Mouse (Mus musculus): ENCODE data around the gene Aldh1a2. TPM values are rescaled to one million over a fixed set of nuclear protein-coding genes. Genes with fewer than 3 reads are reported as not detected.

Aldh1a2 gene
- 21.0 and 24.2 TPM in 2 replicates for polyA plus RNA-seq (2015; fragmentation: Nextera tagmentation; extraction: Ambion mirVana)

DNA sequence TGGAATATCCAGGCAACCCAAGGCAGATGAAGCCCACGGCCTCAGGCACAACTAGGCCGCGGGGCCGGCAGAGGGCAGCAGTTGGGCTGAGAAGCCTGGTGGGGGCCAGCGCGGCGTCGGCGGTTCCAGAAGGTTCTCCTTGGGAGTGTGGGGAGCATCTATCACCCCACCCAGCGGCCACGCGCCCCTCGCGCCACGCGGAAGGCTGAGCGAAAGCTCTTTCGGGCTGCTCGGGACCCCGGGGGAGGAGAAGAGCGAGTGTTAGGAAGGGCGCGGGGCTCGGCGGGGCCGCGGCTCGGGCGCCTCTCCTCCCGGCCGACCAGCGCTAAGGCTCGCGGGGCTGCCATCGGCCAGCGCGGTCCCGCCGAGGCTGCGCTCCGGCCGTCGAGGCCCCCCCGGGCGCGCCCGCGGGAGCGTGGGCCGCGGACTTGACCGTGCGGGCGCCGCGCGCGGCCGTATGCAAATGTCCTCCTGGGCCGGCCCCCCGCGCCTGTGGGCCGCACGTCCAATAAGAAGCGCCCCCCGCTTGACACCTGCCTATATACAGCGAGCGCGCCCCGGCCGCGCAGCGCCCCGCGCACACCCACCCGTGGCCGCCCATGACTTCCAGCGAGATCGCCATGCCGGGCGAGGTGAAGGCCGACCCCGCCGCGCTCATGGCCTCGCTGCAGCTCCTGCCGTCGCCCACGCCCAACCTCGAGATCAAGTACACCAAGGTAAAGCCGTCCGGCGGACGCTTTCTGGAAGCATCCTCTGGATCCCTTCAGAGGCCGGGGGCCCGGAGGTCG lies at the start of gene Aldh1a2:
Gene Aldh1a2, plus strand, starts transcription at position 542 of the 788 bp plus-strand sequence.
- Histone ChIP-seq H3K9me3 (no peaks in the 10 kb centered on the region), H3K4me1 (peaks cover 15% of the 10 kb centered on the region), H3K4me3 (peak within 1 kb of the TSS; percentile 40), H3K27ac (no peak within 1 kb of the TSS), H3K4me2 (peak within 1 kb of the TSS; percentile 54), H3K36me3 (replicated peaks) (no peaks in the 10 kb centered on the region), H3K9ac (peak within 1 kb of the TSS; percentile 17; the same call in 1 of the 2 replicates), H3K27me3 (replicated peaks) (peaks cover 60% of the 10 kb centered on the region)
- under 1% methylated on average over 97 of the region's 97 CpGs for WGBS
- ATAC-seq (replicated peaks): peak; percentile 45; the same call in 1 of the 2 replicates

DNA sequence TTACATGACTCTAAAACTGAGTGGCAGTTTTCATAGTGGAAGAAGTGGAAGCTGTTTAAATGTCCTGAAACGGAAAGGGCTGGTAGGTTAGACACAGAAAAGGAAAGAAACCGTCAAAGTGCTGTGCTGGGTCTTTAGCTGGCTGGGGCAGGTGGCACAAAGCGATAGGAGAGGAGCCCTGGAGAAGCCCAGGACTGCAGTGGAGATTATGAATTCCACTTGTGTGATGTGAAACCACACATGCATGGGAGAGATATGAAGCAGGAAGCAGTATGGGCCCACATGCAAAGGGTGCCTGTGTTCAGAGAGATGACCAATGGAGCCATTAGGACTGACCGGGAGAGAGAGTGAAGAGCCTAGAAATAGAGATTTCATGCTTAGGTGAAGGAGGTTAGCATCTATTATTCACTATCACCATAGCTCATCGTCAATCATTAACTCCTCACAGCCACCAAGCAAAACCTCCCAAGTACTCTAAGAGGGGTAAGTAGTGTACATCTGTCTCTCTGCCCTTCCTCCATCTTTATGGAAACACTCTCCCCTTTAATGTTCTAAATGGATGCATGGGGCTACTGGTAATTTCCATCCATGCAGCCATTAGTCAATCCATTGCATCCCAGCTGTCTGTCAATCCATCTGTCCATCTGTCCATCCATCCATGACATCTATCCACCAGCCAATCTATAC lies 49.4 kb upstream of the Aldh1a2 start:
- H3K27me3 ChIP-seq (replicated peaks): no peaks in the 10 kb centered on the region
- no peaks in the 10 kb centered on the region for H3K36me3 ChIP-seq (replicated peaks)
- WGBS: 96% methylated on average over 5 of the region's 5 CpGs
- ATAC-seq (replicated peaks): no peak
- H3K4me2 ChIP-seq: no peak overlapping the region
- H3K9ac ChIP-seq: no peak overlapping the region
- peaks cover 10% of the 10 kb centered on the region for H3K4me1 ChIP-seq
- no peaks in the 10 kb centered on the region for H3K9me3 ChIP-seq
- no peak overlapping the region for H3K4me3 ChIP-seq
- H3K27ac ChIP-seq: no peak overlapping the region

DNA sequence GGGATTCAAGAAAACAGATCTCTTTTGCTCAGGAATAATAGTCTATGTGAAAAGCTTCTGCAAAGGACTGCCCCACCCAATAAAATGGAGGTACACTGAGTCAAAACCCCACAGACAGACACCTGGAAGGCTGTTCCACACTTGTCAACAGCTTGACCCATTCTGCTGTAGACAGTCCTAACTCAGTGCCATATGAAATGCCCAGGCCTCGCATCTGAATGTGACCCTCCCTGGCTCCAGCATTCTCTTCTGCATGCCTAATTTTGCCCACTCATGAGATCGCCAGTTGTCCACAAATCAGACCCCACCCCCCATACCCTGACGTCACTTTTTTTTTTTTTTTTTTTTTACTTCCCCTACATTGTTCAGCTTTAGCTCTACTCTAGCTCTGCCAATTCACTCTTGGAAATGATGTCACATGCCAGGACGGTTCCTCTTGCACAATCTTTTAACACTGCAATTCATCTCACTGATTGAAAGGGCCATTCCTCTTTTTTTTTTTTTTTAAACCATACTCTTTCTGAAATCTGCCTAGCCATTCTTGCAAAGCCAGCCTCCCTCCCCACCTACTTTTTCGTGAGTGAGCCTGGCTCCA lies 48.6 kb upstream of the Aldh1a2 start:
- no peak for ATAC-seq (replicated peaks)
- Histone ChIP-seq H3K9ac (no peak overlapping the region), H3K36me3 (replicated peaks) (no peaks in the 10 kb centered on the region), H3K9me3 (no peaks in the 10 kb centered on the region), H3K27ac (peak overlapping the region; percentile 4; the same call in 1 of the 2 replicates), H3K27me3 (replicated peaks) (no peaks in the 10 kb centered on the region), H3K4me2 (no peak overlapping the region), H3K4me3 (no peak overlapping the region), H3K4me1 (peaks cover 10% of the 10 kb centered on the region)
- WGBS: 45% methylated on average over 5 of the region's 5 CpGs

DNA sequence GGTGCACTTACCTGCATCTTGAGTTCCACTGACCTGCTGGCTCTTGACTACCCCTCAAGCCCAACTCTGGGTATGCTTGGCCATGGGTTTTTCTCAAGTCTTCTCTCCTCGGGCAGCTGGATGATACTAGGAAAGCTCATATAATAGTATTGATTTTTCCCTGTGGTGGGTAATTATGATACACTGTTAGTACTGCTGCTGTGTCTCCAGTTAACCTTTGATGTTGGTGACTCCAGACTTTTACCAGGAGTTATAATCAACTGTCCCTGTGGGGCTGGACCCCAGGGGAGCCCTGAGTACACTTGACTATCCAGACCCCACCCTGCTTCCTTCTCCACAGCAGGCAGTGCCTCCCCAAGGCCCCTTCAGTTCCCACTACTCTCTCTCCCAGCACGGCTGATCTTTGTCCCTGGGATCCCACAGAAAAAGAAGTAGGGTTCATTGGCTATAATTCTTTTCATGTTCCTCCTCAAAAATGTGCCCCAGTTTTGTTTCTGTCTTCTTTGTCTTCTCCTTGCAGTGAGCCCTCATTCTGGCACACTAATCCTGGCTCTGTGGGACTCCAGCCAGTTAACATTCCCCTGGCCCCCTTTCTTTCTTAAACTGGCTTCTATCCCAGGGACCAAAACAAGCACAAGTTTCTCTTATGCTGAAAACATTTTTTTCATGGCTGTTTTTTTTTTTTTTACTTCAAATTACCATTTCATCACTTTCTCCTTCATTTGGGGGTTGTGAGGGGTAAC lies 47.9 kb upstream of the Aldh1a2 start:
- ATAC-seq (replicated peaks): no peak
- 22% methylated on average over 2 of the region's 2 CpGs for WGBS

DNA sequence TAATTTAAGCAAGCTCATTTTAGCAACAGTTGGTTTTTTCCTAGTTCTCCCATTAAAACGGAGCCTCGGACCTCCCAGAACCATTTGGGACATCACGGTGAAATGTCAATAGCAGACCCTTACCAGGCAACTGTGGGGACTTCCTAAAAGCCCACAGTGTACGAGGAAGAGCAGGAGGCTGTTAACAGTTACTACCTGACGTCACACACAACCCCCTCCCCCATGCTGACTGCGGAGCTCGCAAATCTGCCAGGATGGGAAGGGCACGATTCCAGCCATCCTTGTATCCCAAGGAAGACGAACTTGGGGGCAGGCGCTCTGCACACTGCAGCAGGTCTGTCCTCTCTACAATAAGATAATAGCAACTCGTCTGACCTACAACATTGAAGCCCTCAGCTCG lies 47.1 kb upstream of the Aldh1a2 start, which contains the start of gene Aqp9:
Gene Aqp9, minus strand, starts transcription at position 172 of the 400 bp plus-strand sequence.
- H3K4me3 ChIP-seq: no peak within 1 kb of the TSS
- H3K9ac ChIP-seq: no peak within 1 kb of the TSS
- H3K4me1 ChIP-seq: peaks cover 10% of the 10 kb centered on the region
- no peaks in the 10 kb centered on the region for H3K36me3 ChIP-seq (replicated peaks)
- no peak for ATAC-seq (replicated peaks)
- no peaks in the 10 kb centered on the region for H3K9me3 ChIP-seq
- no peak within 1 kb of the TSS for H3K4me2 ChIP-seq
- peak within 1 kb of the TSS; percentile 4; the same call in 1 of the 2 replicates for H3K27ac ChIP-seq
- whole genome bisulfite sequencing: 41% methylated on average over 12 of the region's 12 CpGs
- H3K27me3 ChIP-seq (replicated peaks): no peaks in the 10 kb centered on the region

More for the DNA sequence above, 47.9 kb upstream of the Aldh1a2 start:
- Histone ChIP-seq H3K27ac (peak overlapping the region; percentile 4; the same call in 1 of the 2 replicates), H3K27me3 (replicated peaks) (no peaks in the 10 kb centered on the region), H3K4me2 (no peak overlapping the region), H3K9me3 (no peaks in the 10 kb centered on the region), H3K9ac (no peak overlapping the region), H3K36me3 (replicated peaks) (no peaks in the 10 kb centered on the region), H3K4me3 (no peak overlapping the region), H3K4me1 (peaks cover 10% of the 10 kb centered on the region)

DNA sequence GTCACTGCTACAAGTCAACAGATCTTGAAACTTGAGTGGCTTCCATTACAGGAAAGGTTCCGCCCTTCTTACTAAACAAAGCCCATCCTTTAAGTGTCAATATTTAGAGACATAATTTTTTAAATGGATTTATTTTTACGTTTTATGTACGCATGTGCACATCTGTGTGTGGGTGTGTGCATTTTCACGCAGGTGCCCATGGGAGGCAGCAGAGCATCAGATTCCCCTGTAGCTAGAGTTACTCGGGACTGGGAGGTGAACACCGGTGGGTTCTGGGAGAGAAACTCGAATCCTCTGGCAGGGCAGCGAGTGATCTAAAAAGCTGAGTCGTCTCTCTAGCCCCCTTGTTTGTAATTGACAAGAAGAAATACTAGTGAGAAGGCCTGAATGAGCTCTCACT lies 42.1 kb upstream of the Aldh1a2 start:
- Histone ChIP-seq H3K36me3 (replicated peaks) (no peaks in the 10 kb centered on the region), H3K4me2 (no peak overlapping the region), H3K9me3 (no peaks in the 10 kb centered on the region), H3K9ac (no peak overlapping the region), H3K4me1 (peaks cover 3% of the 10 kb centered on the region; the same call in 1 of the 2 replicates), H3K4me3 (no peak overlapping the region), H3K27ac (no peak overlapping the region), H3K27me3 (replicated peaks) (no peaks in the 10 kb centered on the region)
- ATAC-seq (replicated peaks): no peak
- 72% methylated on average over 9 of the region's 9 CpGs for WGBS

DNA sequence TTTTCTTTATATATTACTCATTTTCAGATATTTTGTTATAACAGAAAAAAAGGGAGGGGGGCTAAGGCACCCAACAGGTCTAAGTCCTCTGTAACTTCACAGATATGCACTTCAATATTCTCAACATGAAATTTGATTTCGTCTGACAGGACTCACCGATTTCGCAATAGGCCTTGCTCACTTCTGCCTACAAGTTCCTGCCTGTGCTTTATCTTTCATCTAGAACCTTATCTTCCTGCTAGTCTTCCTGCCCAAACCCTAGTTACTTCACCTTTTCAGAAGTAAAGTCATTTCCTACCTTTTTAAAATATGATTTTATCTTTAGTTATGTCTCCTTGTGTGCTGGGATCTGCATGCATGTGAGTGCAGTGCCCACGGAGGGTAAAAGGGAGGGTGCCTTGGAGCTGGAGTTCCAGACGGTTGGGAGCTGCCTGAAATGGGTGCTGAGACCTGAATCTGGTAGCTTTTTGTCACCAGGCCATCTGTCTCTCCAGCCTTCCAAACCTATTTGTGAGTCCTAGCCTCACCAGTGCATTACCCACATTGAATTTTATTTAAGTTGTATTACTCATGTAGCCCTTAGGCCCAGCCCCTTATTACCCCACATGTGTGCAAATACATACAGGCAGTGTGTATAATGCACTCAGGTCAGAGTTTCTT lies 41.1 kb upstream of the Aldh1a2 start:
- 83% methylated on average over 5 of the region's 5 CpGs for whole genome bisulfite sequencing
- no peak overlapping the region for H3K27ac ChIP-seq
- H3K4me2 ChIP-seq: no peak overlapping the region
- no peaks in the 10 kb centered on the region for H3K4me1 ChIP-seq
- no peaks in the 10 kb centered on the region for H3K36me3 ChIP-seq (replicated peaks)
- no peak for ATAC-seq (replicated peaks)
- no peaks in the 10 kb centered on the region for H3K9me3 ChIP-seq
- no peak overlapping the region for H3K4me3 ChIP-seq
- H3K9ac ChIP-seq: no peak overlapping the region
- no peaks in the 10 kb centered on the region for H3K27me3 ChIP-seq (replicated peaks)

DNA sequence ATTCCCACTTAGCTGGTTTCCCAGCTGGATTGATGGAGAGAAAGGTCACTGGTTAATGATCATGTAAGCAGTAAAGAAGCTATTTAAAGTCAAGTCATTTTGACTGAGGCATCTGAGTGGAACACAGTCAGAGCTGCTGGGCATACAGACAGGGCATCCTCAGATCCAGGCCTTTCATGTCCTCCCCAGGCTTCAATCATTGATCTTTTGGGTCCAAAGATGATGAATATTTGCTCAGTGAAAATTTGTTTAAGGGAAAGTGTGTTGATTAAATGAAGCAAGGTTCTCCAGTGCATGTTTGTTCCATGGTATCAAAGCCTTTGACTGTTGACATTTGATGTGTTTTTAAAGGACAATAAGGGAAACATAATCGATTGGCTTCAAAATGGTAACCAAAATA lies 39.9 kb upstream of the Aldh1a2 start:
- WGBS: 92% methylated on average over 1 of the region's 1 CpGs

DNA sequence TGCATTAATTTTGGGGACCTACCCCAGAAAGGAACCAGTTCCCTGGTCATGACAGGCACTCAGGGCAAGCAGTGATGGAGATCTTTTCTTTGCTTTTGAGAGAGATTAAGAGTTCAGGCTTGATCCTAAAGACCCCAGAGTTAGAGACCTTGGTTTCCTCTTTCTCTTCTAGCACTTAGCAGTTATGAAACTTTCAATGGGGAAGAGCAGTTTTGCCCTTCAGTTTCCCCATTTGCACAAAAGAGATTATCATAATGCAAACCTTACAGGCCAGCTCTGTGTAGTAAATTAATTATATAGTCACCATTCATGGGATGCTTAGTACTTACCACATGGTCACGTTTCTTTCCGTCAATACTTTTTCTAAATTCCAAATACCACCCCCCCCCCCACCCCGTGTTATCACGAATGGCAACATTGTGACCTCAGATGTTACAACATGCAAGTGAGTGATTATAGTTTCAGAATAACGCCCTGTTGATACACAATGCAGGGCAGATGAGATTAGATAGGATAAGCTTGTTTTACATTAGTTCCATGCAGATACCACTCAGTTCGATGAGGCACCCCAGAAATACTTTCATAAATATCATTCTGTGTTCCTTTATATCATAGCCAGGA lies 36.2 kb upstream of the Aldh1a2 start:
- no peaks in the 10 kb centered on the region for H3K9me3 ChIP-seq
- 81% methylated on average over 6 of the region's 6 CpGs for WGBS
- no peak overlapping the region for H3K27ac ChIP-seq
- no peak overlapping the region for H3K4me3 ChIP-seq
- no peak overlapping the region for H3K4me2 ChIP-seq
- H3K9ac ChIP-seq: no peak overlapping the region
- H3K27me3 ChIP-seq (replicated peaks): no peaks in the 10 kb centered on the region
- ATAC-seq (replicated peaks): no peak
- H3K36me3 ChIP-seq (replicated peaks): no peaks in the 10 kb centered on the region
- no peaks in the 10 kb centered on the region for H3K4me1 ChIP-seq

More for the DNA sequence above, 39.9 kb upstream of the Aldh1a2 start:
- ATAC-seq (replicated peaks): no peak
- Histone ChIP-seq H3K27me3 (replicated peaks) (no peaks in the 10 kb centered on the region), H3K4me3 (no peak overlapping the region), H3K9ac (no peak overlapping the region), H3K27ac (no peak overlapping the region), H3K4me2 (no peak overlapping the region), H3K36me3 (replicated peaks) (no peaks in the 10 kb centered on the region), H3K9me3 (no peaks in the 10 kb centered on the region), H3K4me1 (no peaks in the 10 kb centered on the region)

DNA sequence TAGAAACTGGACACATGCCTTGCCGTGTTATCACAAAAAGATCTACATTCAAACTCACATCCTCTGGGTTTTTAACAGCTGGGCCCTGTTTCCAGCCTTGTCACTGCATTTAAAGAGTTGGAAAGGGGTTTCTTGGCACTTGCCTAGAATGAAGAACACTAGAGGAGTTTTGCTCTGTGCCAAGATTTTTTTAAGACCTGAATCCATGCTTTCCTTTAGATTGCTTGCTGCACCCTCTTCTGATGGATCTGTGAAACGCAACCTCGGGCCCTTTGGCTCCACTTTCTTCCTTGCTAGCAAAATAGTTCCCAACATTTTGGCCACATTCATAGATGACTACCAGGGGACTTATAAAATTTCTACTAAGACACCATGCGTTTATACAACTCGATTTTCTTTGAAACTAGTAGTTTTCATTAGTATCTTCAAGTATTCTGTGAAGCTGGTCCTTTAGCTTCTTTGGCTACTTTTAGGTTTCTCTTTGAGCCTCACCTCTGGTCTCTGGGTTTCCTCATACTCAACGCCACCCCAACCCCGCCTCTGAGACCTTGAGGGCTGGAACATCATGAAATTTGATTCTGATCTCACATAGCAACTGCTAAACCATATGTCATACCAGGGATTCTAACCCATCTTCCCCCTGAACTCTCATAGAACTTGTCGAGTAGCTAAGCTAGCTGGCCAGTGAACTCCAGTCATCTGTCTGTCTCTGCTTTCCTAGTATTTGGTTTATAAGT lies 35.5 kb upstream of the Aldh1a2 start:
- Histone ChIP-seq H3K27ac (no peak overlapping the region), H3K36me3 (replicated peaks) (no peaks in the 10 kb centered on the region), H3K9ac (no peak overlapping the region), H3K4me2 (no peak overlapping the region), H3K4me1 (no peaks in the 10 kb centered on the region), H3K4me3 (no peak overlapping the region), H3K9me3 (no peaks in the 10 kb centered on the region), H3K27me3 (replicated peaks) (no peaks in the 10 kb centered on the region)
- 87% methylated on average over 8 of the region's 8 CpGs for WGBS
- ATAC-seq (replicated peaks): no peak

DNA sequence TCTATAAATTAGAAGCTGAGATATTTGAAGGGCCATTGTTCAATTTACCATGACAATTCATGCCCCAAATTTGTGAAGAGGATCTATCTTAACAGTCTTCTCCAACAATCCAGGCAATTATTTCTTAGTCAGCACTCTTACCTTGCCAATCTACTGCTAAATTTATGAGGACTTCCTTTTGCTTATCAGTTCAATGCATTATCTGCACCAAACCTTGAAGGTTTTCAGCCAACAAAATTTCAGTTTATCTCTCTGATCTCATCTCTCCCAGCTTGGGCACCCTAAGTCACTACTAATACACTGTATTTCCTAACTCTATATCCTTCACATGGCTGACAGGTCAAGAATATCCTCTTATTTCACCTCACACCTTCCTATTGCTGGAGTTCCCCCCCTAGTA lies 30.3 kb upstream of the Aldh1a2 start:
- Histone ChIP-seq H3K9me3 (no peaks in the 10 kb centered on the region), H3K27me3 (replicated peaks) (no peaks in the 10 kb centered on the region), H3K36me3 (replicated peaks) (no peaks in the 10 kb centered on the region), H3K4me1 (peaks cover 5% of the 10 kb centered on the region; the same call in 1 of the 2 replicates), H3K27ac (no peak overlapping the region), H3K4me3 (no peak overlapping the region), H3K9ac (no peak overlapping the region), H3K4me2 (no peak overlapping the region)
- no peak for ATAC-seq (replicated peaks)

All from midbrain, embryonic 15.5 days (tissue).